Mouse (Mus musculus): ENCODE data around the gene Fam104a. TPM values are rescaled to one million over a fixed set of nuclear protein-coding genes. Genes with fewer than 3 reads are reported as not detected.

The Fam104a gene
- total RNA-seq (2023) = 10 to 100 TPM; 18.7 to 19.4 TPM

GRCm38 (mm10) chr11:113683957-113684706 lies at the start of gene Fam104a, which contains the start of gene D11Wsu47e:
Fam104a (minus strand) TSS chr11:113684155.
D11Wsu47e (plus strand) TSS chr11:113684412.

GRCm38 (mm10) chr11:113709731-113710256 lies 25.8 kb upstream of the Fam104a start, which contains the start of gene Cpsf4l:
Cpsf4l (minus strand) TSS chr11:113710017.

GRCm38 (mm10) chr11:113649353-113650210 lies 34.4 kb downstream of the Fam104a start, which contains the start of gene Slc39a11:
Slc39a11 (minus strand) TSS chr11:113650079.

GRCm38 (mm10) chr11:113648690-113649352 lies 35.1 kb downstream of the Fam104a start, which contains the start of gene Cog1:
Cog1 (plus strand) TSS chr11:113649169.

GRCm38 (mm10) chr11:113618672-113619419 lies 65.1 kb downstream of the Fam104a start, which contains the start of gene Sstr2:
Sstr2 (plus strand) TSS chr11:113619342.

Other genes starting within 250 kb of the Fam104a start
- gene Sstr2, start 64.8 kb downstream of the Fam104a start, total RNA-seq (2023) = not detected
- 10 to 100 TPM; 35.9 to 40.9 TPM for gene Cog1, start 35.0 kb downstream of the Fam104a start, total RNA-seq (2023)
- 10 to 100 TPM; 22.4 to 24.7 TPM for gene Slc39a11, start 34.1 kb downstream of the Fam104a start, total RNA-seq (2023)
- 10 to 100 TPM; 12.4 to 13.7 TPM for gene D11Wsu47e, start 257 bp upstream of the Fam104a start, total RNA-seq (2023)
- gene Cpsf4l, start 25.9 kb upstream of the Fam104a start, total RNA-seq (2023) = under 1 TPM in 1 of 2 experiments, not detected in 1; 0.39 TPM
- 10 to 100 TPM; 33.1 to 44.7 TPM for gene Cdc42ep4, start 67.7 kb upstream of the Fam104a start, total RNA-seq (2023)

All from monocyte, adult 59 days (primary cell).